Mouse (Mus musculus) cerebral cortex, adult 2 months (tissue): ENCODE measurements around the gene Gsg1.

Experiments
- WGBS: fragments of 180-500 bp; shearing (Covaris S2); methylation state at CpG from one replicate; pipeline ENCODE4 v1.1.7; 2018; 5-methylcytosine and 5-hydroxymethylcytosine counted together

Gsg1 gene

DNA sequence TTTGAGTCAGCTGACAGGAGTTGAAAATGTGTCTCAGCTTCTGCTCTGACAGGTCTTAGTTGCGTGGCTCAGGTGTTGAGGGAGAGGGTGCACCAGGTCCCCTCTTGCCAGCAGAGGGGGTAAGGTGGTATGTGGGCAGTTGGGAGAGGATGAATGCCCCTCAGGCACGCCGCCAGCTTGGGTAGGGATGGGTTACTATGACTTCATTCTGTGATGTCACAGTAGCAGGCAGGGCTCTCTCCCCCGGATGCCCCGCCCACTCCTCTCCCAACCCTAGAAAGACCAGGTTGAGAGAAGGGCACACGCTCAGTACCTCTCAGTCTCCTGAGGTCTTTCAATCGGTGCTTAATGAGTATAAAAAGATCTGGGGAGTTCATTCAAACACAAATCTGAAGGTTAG lies at the start of gene Gsg1:
Gsg1 (minus strand) TSS at position 199 of the 400 bp plus-strand sequence.
- WGBS = 88% methylated on average over 7 of the region's 7 CpGs

DNA sequence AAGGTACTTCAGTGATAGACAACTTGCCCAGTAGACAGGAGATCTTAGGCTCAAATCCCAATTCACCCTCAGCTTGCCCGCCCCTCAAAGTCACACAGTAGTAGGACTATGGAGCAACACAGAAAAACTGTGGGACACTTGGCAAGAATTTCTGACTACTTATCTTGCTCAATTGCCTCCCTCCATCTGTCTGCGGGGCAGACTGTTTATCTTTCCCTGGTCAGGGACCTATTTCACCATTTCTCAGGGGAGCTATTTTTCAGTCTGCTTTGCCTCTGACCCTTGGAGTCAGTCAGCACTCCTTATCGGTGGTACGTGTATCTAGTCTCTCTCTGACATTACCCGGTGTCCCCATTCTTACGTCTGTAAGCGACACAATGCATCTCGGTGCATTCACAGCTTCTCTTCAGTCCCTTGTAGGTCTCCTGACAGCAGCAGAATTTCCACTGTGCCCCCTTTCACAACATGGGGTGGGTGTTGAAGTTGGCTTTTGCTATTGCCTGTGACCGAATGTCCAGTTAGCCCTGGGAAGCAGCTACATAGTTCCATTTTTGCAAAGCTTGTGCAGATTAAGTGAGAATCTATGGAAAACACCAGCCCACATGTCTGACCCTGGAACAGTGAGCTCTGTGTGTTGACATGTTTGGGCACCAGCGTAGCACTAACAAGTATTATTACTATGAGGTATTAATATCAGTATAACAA lies 48.4 kb upstream of the Gsg1 start:
- 91% methylated on average over 10 of the region's 10 CpGs for WGBS

DNA sequence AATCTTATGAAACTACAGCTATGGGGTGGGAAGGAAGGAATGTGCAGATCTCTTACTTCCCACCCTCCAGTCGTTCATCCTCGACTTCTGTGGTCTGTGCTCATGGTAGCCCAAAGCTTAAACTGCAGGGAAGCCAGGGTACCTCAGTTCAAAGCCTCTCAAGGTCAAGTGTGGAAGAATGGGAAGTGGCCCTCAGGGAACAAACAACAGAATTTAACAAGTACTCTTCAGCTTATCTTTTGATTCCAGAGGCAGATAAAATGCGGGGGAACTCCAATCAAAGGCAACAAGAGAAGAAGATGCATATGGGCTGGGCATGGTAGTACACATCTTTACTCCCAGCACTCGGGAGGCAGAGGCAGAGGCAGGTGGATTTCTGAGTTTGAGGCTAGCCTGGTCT lies 46.3 kb upstream of the Gsg1 start:
- 84% methylated on average over 4 of the region's 4 CpGs for WGBS

DNA sequence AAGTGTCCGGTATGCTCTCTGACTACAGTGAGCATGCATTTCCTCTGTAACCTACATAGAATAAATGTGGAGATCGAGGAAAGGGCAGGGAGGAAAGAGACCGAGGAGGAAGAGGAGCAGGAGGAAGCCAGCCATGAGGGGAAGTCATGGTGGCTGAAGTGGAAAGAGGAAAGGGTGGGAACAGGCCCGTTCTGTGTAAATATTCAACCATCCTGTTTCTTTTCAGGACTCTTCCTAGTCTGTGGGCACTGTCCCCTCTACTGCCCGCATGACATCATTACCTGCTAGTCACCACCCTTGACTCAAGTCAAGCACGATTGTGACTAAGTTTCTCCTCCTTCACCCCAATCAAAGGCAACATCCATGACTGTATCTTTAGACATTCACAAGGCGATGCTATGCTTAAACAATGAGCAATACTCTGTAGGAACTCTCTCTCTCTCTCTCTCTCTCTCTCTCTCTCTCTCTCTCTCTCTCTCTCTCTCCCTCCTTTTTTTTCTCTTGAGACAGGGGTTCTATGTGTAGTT lies 44.9 kb upstream of the Gsg1 start:
- 77% methylated on average over 7 of the region's 7 CpGs for WGBS

DNA sequence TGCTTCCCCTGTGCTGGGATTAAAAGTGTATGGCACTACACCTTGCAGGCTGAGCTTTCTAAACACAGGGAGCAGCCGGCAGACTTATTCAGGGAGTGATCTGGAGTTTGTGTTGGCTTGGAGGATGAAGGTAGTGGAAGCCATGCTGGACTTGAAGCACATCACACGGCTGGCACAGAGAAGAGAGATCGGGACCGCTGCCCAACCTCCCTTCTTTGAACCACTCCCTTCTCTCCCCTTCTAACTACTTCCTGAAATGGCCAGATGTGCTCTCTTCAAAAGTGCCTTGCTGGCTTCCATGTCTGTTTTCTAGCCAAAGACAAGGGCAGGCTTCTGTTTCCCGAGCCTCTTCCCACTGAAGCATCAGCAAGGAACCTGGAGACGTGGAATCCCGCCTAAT lies 43.4 kb upstream of the Gsg1 start:
- 81% methylated on average over 7 of the region's 7 CpGs for WGBS

DNA sequence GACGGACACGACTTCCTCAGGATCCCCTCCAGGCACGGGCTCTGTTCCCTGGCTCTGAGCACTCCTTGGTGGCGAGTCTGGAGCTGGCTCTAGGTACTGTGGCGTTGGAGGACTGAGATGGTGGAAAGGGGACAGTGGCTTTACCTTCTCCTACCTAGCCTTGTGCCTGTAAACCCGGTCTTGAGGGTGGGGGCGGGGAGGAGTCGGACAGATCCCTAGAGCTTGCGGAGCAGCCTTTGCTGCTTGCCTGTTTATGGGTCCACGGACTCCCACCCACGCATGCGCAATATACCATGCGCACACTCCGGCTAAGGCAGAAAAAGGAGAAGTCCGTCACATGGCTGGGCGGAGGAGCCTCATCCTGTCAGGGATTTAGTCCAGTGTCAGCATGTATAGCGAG lies 42.1 kb upstream of the Gsg1 start:
- WGBS = 61% methylated on average over 17 of the region's 17 CpGs

DNA sequence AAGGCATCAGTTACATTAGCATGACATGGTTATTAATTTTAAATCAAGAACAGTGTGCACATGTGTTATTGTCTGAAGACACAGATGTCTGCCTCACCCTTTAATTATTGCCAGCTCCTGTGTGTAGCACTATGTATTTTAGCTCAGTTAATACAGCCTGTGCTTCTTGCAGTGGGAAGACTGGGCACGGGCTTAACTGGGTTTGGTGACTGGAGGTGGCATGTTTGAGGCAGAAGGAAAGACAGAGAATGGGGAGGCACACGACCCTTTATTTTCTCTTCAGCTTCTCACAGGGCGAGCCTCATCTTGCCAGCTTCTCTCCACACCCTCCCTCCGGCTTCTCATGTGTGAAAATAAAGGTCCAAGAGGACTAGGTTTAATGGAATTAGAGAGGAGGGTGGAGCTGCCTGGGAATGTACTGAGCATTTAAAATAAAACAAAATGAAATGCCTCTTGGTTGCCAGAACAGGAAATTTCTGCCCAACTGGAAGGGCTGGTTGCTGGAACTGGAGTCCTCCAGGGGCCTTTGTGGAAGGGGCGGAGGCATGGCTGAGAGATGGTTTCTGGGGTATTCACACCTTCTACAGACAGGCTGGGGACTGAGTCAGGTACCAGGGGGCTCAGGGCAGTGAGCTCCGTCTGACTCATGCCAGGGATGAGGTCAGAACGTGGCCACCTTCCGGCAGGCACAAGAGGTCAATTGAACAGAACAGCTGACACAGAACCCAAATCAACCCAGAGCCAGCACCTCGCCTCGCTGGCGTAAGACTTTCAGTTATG lies 41.1 kb upstream of the Gsg1 start:
- WGBS = 56% methylated on average over 11 of the region's 11 CpGs

DNA sequence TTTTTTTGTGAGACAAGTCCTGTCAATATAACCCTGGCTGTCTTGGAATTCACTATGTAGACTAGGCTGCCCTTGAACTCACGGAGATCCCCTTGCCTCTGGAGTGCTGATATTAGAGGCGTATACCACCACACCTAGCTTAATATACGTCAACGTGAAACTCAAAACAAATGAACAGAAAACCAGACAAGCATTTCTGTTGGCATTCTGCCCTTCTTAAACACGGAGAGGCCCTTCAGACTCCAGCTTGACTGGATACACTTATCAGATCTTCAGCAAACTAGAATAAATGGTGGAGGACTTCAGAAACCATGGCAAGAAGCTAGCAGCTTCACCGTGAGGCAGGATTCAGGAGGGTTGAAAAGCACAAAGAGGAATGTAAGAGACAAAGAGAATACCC lies 40.0 kb upstream of the Gsg1 start:
- 73% methylated on average over 6 of the region's 6 CpGs for WGBS

DNA sequence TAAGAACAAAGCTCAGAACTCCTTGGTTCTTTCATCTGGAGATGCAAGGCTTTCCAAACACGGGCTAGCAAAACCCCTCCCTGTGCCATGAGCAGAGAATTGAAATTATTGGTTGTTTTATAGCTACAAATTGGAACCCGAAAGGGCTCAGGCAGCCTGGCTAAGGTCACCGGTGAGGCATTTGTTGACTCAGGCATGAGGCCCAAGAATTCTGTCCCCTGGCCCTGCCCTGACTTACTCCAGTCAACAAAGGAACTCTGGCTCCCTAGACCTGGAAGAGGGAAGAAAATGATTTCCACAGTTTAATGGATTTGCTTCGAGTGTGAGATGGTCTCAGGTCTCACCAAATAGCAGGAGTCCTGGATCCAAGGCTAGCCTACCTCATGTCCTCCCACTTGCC lies 38.2 kb upstream of the Gsg1 start:
- WGBS = 75% methylated on average over 4 of the region's 4 CpGs

DNA sequence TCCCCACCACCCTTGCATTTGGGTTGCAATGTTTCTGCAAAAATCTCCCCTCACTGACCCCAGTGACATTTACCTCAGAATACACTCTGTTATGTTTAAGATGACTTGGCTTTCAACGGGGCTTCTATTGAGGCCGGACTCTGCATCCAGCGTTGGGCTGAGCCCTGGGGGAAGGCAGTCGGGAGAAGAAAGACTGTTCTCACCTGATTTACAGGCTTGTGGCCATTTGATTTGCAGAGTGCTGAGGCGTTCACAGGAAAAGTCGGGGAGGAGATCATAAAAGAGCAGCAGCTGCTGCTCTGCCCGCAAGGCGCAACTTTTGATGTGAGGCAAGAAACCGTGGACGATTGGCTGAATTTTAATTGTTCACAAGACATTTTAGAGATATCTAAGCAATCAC lies 25.7 kb upstream of the Gsg1 start:
- 73% methylated on average over 10 of the region's 10 CpGs for WGBS

DNA sequence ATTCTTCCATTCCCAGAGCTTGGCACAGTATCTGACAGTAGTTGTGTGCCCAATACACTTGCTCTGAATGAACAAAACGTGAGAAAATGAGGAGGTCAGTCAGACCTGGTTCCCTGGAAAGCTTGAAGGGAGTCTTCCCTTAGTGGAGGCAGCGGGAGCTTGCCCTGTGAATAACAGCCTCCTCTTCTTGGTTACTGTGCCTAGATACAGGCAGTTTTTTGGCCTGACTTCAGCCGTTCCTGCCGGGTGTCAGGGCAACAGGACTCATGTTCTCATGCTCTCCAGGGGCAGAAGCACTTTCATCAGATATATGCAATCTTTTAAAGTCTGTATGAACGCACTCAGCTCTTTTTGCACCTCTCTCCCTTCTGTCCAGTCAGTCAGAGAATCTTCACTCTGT lies 25.1 kb upstream of the Gsg1 start:
- 64% methylated on average over 5 of the region's 5 CpGs for WGBS

DNA sequence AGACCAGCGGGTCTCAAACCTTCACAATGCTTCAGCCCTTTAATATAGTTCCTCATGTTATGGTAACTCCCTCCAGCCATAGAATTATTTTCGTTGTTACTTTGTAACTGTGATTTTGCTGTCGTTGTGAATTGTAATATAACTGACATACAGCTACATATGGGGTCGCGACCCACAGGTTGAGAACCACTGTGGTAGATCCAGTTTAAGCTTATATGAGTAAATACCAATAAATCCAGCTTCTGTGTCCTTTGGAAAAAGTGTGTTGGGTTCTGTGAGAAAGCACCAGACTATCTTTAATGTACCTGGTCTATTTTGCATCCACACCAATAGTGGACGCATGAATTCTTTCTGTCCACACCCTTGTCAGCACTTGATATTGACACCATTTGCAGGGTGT lies 24.2 kb upstream of the Gsg1 start:
- 90% methylated on average over 6 of the region's 6 CpGs for WGBS

DNA sequence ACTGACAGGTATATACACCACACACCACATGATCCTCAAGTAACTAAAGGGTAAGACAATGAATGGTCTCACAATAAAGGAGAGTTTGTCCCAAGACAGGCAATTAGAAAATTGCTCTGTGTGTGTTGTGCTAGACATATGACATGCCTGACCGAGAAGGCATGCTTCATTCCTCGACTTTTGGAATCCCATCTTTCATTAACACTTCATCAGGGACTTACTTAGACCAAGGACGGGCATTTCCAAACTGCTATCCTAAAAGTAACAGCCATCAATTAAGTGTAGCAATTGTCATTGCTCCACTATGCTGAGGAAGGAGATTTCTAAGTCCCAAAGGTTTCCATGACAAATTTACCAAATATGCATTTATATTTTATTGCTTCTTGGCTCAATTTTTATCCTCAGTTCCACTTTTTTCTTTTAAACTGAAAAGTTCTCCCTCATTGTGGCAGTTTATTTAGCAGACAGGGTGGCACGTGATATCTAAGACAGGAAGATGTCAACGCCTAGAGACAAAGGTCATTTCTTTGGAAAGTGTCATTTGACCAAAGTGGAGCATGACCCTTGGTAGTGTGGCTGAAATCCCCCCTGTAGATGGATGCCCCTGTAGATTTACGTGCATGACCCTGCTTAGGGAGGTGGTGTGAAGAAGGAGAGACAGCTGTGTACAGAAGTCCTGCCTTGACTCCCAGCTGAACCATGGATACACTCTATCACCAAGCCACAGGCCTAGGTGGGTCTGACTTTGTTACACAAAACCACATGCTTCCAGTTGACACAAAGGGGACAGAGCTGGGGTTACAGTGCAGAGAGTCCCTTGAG lies 22.5 kb upstream of the Gsg1 start:
- 91% methylated on average over 6 of the region's 6 CpGs for WGBS

DNA sequence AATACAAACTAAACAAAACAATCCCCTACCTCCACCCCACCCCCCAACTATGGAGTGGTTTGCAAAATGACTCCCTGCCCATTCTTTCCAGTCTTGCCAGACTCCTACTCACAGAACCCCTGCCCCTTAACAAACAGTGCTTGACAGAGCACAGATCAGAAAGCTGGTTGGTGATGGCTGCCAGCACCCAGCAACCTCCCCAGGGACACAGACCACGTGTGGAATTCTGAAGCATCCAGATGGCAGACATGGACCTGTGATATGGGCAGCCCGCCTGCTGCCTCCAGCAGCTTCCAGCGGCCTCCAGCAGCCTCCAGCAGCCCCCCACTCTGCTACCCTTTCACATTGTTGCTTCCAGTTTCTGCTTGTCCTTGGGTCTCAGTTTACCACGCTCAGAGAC lies 21.1 kb upstream of the Gsg1 start:
- WGBS = 79% methylated on average over 4 of the region's 4 CpGs

DNA sequence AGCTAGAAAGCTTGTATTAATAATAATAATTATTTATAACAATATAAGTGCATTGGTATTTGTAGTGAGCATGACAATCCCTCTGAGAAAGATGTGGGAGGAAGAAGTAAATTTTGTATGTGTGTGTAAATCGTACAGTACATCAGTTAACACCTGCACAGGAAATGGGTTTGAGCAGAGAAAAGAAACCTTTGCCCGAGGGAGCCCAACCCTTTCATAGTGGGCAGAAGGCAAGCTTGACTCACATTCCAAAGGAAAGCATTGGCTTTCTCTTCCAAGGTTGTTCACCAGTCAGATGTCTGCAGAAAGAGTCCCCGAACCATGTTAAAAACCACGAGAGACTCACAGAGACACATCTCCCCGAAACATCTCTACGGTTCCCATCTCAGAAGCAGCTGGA lies 18.9 kb upstream of the Gsg1 start:
- 92% methylated on average over 6 of the region's 6 CpGs for WGBS

DNA sequence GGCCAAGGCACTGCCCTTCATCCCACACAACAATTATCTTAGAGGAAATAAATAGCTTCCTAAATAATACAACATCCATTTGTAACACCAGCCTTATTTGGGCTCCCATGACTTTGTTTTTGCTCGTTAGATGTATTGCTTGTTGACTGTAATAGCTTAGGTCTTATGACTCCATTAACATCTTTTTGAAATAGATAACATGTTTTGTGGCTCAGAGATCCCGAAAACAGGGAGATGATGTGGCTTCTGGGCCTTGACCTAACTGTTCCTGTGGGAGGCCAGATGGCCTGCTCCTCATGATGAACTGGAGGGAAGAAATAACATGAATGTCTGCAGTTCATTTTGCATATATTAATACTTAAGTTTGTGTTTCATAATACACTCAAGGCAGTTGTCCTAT lies 17.6 kb upstream of the Gsg1 start:
- 80% methylated on average over 2 of the region's 2 CpGs for WGBS

DNA sequence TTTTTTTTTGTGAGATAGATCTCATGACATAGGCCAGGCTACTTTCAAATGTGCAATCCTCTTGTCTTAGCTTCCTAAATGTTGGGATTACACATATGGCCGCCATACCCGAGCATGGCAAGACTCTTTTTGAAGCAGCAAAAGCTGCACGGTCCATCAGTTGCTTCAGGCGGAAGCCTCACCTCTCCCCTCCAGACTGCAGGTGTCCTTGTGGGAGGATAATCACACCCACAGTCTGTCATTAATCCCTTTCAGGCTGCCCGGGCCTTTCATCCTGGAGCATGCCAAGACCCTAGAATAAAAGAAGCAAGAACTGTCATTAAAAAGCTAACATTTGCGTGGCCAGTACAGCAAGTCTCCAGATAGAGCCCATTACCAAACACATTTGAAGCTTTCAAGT lies 15.5 kb upstream of the Gsg1 start:
- WGBS = 72% methylated on average over 6 of the region's 6 CpGs

DNA sequence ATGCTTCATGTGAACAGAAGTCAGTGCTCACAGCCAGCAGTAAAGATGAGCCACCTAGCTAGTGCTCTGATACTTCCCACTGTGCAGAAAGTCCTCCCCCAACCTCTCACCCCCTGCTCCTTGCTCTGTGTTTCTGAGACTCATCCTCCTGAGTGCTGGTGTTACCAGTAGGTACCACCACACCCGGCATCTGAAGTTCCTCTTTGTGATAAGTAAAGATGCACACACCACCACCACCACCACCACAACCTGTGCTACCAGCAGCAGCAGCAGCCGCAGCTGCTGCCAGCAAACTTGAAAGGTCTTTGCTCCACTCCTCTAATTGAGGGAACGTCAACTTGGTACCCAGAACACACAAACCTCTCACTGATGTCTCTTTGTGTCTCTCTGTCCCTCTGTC lies 13.1 kb upstream of the Gsg1 start:
- WGBS = 79% methylated on average over 3 of the region's 3 CpGs

DNA sequence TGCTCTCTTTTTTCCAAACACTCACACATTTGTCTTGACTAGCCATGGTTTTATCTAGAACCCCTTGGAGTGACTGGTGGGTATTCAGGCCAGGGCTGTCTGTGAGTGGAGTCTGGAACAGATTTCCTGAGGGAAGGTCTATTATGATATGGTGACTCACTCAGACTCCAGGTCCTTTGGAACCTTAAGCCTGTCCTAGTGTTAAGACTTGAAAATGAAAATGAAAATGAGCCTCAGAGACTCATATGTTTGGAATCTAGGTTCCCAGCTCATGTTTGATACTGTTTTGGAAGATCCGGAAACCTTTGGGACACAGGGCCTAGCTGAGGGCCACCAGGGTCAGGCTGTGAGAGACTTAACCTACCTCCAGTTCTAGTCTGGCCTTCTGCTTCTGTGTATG lies 11.9 kb upstream of the Gsg1 start:
- 84% methylated on average over 1 of the region's 1 CpGs for WGBS

DNA sequence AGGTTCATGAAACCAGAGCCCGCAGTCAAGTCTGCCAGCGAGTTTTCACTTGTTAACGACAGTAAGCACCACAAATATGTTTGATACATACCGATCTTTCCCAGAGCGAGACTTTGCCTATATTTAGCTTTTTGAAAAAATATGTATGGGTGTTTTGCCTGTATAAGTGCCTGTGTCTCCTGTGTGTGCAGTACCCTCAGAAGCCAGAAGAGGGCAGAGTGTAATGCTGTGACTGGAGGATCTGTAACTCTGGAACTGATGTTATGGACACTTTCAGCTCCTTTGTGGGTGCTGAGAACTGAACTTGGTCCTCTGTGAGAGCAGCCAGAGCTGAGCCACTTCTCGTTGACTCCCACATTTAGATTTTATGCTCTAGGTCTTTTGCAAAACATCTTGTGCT lies 10.0 kb upstream of the Gsg1 start:
- WGBS = 92% methylated on average over 6 of the region's 6 CpGs

DNA sequence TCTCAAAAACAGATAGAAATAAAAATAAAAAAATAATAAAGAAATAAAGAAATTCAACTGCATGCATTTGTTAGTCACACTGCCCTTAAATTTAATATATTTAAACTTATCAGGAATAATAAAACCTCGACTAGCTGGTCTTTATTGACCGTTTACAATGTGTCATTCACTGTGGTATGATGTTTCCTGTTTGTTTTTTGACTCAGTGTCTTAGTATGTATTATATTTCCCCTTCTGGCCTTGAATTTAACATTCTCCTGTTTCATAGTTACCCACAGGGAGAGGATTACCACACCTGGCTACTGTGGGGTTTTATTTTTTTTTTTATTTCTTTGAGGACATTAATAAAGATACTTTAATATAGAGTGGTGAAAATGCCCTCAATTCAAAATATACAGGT lies 8.4 kb upstream of the Gsg1 start:
- WGBS = 85% methylated on average over 2 of the region's 2 CpGs

DNA sequence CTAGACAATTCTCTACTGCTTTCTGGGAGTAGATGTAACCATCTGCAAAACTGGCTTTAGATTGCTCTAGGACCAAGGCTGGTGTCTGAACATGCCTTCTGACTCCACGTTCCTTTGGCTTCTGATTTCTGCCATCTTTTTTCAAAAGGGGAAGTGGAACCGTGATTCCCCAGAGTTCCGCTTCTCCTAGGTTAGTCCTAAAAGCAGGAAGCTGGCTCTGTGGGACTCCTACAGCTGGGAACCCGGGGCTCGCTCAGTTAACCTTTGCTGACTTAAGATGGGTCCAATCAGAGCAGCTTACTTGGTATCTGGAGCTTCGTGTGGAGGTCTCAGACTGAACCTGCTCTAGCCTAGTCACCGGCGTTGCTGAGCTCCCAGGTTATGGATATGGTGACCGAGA lies 7.0 kb upstream of the Gsg1 start:
- WGBS = 88% methylated on average over 9 of the region's 9 CpGs
